Mouse (Mus musculus) spleen, adult 2 months (tissue): ENCODE measurements at regions not wholly inside any gene's neighbourhood (a gene's known extent, or its start where the extent isn't known, plus 50 kb on each side); places are given as distances from the start of the nearest gene placed in this dataset.

Experiments used
- CTCF ChIP-seq: fragments of 200-500 bp; IDR thresholded peaks from 2 replicates; pipeline ENCODE4 v1.5.1; 2011; ENCODE audit warnings: mild to moderate bottlenecking, inconsistent platforms; ENCODE audit not compliant: insufficient read depth, insufficient read length, insufficient replicate concordance; ENCODE audit errors: extremely low read depth
- POLR2A ChIP-seq: fragments of 200-500 bp; IDR thresholded peaks from 2 replicates; pipeline ENCODE4 v1.6.1; 2011; ENCODE audit warnings: low read depth, low read length, inconsistent platforms

- TF ChIP-seq CTCF (no peak), POLR2A (no peak)
Measured at GRCm38 (mm10) chr10:122569546-122570202, 108.9 kb upstream of the Ppm1h start.
